Mouse (Mus musculus) Muller cell, postnatal 12 days (primary cell): Measurements from ENCODE around the gene Gm11492.

ENCODE experiments used
- DNase-seq: peaks from one replicate; pipeline ENCODE4 v3.0.0-alpha.2; 2015; ENCODE audit errors: inconsistent ontology term

Gm11492 gene

DNA sequence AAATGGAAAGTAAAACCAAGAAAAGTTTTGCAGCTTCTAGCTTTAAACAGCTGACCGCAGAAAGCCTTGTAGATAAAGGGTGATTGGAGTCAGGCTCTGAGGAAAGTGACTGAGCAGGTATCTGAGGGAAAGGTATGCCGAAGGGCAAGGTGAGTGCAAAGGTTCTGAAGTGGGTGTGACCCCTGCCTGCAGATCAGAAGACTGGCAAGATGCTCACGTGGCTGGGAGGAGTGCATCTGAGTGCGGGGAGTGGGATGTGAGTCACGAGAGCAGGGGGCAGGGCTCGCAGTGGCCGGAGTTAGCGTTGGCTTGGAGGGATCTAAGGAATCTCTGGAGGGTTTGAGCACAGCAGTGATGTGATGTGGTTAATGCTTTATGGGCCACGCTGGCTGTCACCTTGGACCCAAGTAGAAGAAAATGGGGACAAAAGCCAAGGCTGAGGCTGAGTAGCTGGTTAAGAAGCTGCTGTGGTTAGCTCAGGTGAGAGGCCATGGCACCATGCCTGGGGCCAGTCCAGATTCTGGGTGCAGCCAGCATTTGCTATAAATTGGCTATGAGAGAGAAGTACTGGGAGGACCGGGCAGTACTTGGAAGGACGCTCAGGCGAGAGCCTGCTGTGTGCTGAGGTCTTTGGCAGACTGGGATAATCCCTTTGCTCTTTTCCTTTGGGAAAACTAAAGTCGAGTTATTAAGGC, 33.1 kb downstream of the Gm11492 start:
- DNase-seq: no peak

DNA sequence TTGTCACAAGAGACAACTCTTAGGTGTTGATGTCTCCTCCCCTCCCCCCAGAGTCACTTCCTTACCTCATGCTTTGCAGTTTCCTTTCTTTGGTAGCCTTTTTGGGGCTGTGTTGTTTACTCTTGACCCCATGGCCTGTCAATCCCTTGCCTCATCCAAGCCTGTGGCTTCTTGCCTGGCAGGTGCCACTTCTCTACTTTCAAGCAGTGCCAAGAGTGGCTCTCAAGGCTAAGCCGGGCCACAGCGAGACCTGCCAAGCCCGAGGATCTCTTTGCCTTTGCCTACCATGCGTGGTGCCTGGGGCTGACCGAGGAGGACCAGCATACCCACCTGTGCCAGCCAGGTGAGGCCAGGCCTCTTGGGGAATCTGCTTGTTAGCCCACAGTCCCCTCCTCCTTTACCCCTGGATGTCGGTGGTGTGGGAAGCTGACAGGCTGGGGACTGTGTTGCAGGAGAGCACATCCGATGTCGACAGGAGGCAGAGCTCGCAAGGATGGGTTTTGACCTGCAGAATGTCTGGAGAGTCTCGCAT, 33.9 kb downstream of the Gm11492 start:
- no peak for DNase-seq

DNA sequence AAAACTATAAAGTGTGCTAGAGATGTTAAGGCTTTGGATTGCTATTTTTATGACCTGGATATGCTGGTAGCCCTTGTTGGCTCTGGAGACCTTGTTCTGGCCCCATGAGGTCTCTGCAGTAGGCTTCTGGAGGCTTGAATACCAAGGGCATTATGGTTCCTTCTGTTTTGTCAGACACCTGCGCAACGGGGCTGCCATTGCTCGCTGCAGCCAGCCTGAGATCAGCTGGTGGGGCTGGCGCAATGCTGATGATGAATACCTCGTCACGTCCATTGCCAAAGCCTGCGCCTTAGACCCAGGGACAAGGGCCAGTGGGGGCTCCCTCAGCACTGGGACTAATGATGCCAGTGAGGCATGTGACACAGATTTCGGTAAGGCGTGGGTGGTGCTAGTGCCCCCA, 35.8 kb downstream of the Gm11492 start:
- no peak for DNase-seq

DNA sequence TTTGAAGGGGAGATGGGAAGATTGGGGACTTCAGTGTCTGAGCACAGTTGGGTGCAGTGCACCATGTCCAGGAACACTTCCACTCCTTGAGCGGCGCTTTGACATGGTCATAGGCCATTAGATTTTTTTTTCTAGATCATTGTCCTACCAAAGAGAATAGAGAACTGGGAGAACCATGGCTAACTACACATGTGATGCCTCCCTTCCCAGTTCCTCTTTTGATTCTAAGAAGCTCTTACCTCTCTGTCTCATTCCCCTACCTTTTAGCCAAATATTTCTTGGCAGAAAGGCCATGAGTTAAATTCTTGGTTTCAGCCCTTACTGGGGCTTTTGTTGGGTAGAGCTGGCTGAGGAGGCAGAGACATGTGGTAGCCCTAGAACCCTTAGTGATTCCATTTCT, 37.1 kb downstream of the Gm11492 start:
- no peak for DNase-seq

DNA sequence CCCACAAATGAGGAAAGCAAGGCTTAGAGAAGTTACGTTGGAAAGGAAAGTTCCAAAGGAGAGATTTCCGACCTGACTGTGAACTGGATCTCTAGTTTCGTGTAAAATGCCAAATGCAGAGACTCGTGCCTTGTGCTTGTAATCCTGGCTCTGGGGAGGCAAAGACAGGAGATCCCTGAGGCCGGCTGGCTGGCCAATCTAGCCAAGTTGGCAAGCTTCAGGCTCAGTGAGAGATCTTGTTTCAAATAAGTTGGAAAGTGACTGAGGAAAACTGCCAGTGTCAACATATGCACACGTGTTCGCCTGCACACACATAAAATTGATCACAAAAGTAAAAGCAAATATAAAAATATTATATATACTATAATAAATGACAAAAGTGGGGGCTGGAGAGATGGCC, 42.8 kb downstream of the Gm11492 start:
- DNase-seq: no peak

DNA sequence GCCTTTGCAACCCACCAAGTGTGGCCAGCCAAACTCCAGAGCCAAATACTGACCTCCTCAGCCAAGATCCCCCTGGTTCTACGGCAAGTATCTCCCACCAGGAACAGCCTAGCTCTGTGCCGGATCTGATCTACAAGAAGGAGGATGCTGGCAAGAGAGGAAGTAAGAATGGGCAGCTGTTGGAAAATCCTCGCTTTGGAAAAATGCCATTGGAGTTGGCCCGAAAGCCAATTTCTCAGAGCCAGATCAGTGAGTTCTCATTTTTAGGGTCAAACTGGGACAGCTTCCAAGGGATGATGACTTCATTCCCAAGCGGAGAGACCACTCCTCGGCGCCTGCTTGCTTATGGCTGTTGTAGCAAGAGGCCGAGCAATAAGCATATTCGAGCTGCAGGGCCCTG, 45.1 kb downstream of the Gm11492 start:
- no peak for DNase-seq

DNA sequence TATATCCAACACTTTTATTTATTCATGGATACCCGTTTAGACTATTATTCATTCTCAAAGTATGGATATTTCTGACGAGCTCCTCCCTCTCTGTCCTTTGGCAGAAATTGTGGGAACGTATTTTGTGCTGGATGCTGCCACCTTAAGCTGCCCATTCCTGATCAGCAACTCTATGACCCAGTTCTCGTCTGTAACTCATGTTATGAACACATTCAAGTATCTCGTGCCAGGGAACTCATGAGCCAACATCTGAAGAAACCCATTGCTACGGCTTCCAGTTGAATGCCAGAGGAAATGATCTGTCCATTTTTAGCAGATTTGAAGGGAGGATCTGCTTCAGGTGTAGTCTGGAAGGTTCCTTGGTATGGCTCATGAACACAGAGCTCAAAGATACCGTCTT, 47.5 kb downstream of the Gm11492 start:
- no peak for DNase-seq

DNA sequence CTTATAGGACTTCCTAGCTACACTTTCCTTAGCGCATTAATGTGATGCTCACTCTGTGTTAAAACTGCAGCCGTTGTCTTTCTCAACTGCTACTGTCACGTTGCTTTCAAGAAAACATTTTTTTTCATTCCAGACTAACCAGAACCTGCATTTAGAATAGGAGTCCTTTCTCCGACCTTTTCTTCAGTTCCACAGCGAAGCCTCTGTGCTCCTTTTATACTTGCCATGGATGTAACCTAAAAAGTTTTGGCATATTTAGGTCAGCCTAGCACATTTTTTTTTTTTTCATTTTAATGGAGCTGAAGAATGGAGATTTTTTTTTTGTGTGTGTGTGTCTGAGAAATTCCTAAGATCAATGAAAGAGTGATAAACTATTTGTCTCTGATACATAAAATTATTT, 49.1 kb downstream of the Gm11492 start:
- DNase-seq: peak; percentile 53

DNA sequence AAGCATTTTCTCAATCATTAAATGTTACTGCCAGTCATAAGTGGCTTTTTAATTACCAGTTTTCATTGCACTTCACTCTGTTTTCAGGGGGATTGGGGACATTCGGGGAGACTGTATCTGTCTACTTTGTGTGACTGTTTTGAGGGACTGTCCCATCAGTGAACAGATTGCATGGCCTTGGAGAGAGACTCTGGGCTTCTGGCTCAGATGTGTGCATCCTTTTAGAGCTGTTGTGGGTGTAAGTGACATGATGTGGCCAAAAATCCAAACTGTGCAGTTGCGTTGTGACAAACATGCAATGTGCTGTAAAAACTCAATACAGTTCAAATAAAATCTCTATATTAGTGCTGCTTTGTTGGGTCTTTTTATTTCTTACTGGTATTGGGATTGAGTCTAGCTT, 49.5 kb downstream of the Gm11492 start:
- DNase-seq: peak; percentile 19

DNA sequence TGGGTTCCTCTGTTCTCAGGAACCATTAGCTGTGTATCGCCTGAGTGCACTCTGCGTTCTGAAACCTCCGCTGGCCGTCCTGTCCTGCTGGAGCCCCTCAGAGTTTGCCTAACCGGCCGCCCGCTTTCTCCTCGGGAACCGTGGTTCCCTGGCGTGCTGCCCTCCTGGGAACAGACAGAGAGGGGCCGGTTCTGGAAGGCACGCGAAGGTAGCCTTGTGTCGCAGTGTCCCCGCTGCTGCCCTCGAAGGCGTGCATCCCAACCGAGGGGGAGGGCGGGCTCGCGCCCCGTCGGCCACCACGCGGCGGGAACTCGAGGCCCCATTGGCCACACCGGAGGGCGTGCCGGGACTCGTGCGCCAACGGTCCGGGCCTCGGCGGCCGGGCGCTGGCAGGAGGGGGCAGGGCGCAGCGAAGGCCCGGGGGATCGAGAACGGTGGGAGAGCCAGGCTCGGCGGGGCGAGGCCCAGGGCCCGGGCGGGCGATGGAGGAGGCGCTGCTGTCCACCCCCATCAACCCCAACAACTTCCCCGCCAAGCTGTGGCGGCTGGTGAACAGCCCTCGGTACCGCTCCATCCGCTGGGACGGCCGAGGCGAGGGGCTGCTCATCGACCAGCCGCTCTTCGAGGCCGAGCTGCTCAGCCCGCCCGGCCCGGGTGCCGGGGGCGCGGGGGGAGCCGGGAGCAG, 50.5 kb downstream of the Gm11492 start, which contains the start of gene Hsf5:
Gene Hsf5, plus strand, starts transcription at position 375 of the 685 bp plus-strand sequence.
- DNase-seq: no peak

DNA sequence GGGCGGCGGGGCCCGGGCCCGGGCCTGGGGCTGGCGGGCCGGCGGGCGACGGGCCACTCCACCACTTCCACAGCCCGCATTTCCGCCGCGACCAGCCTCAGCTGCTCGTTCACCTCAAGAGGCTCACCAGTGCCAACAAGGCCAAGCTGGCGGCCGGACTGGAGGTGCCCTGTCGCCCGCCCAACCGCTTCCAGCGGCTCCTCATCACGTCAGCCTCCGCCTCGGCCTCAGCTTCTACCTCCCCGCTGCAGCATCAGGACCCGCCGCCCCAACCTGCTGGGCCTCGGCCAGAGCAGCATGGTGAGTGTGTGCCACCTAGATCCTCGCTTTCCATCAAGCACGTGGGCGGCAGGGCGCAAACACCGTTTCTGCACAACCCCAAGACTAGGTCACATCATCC, 51.2 kb downstream of the Gm11492 start:
- DNase-seq: no peak
